Comparison of ENCODE assay signal across 9 mouse cellular contexts in genomic region chr4:33734923-33735322, GRCm38 (mm10).
DNase-seq lines count a peak whose midpoint lies in the region; ATAC-seq and TF ChIP-seq lines count a peak whose summit lies in the region.
"Had no signal": no experiment of that assay in that cellular context is flagged by ENCODE, and none has a peak within 500 bp of the region (broad histone marks: within the 10 kb centered on the region; RNA-seq: fewer than 3 reads in every experiment).

No protein-coding gene starts in this region.

- no peaks in the 10 kb centered on the region for H3K27me3 ChIP-seq in heart, embryonic 10.5 days (ENCODE audit: insufficient read depth, poor library complexity, severe bottlenecking)
- no peaks in the 10 kb centered on the region for H3K27me3 ChIP-seq in embryonic facial prominence, embryonic 14.5 days (replicated peaks; ENCODE audit: control insufficient read depth, insufficient read depth, low read length)
- H3K27me3 ChIP-seq in limb, embryonic 11.5 days (ENCODE audit: control insufficient read depth, insufficient read depth, low read length) = no peaks in the 10 kb centered on the region
- no peaks in the 10 kb centered on the region for H3K27me3 ChIP-seq in stomach, postnatal 0 days (ENCODE audit: control insufficient read depth, insufficient read depth, low read length)

- no peaks in the 10 kb centered on the region for H3K9me3 ChIP-seq in heart, embryonic 10.5 days
- H3K9me3 ChIP-seq in embryonic facial prominence, embryonic 14.5 days (ENCODE audit: control insufficient read depth, low read length) = no peaks in the 10 kb centered on the region
- no peaks in the 10 kb centered on the region for H3K9me3 ChIP-seq in limb, embryonic 11.5 days (ENCODE audit: control insufficient read depth, low read length)
- H3K9me3 ChIP-seq in stomach, postnatal 0 days (ENCODE audit: control insufficient read depth, low read length) = no peaks in the 10 kb centered on the region

- no peak for TF ChIP-seq CTCF in stomach, postnatal 0 days (IDR thresholded peaks at IDR 0.05; ENCODE audit: low read depth)

- H3K36me3 ChIP-seq in heart, embryonic 10.5 days = no peaks in the 10 kb centered on the region
- no peaks in the 10 kb centered on the region for H3K36me3 ChIP-seq in embryonic facial prominence, embryonic 14.5 days (ENCODE audit: control insufficient read depth, insufficient read depth, low read length)
- no peaks in the 10 kb centered on the region for H3K36me3 ChIP-seq in limb, embryonic 11.5 days (ENCODE audit: control insufficient read depth, insufficient read depth, low read length)
- H3K36me3 ChIP-seq in stomach, postnatal 0 days (ENCODE audit: control insufficient read depth, insufficient read depth, low read length) = no peaks in the 10 kb centered on the region

- H3K4me3 ChIP-seq in heart, embryonic 10.5 days = no peak overlapping the region
- H3K4me3 ChIP-seq in embryonic facial prominence, embryonic 14.5 days (ENCODE audit: low read depth, low read length) = no peak overlapping the region
- no peak overlapping the region for H3K4me3 ChIP-seq in limb, embryonic 11.5 days (ENCODE audit: low read depth, low read length)
- H3K4me3 ChIP-seq in stomach, postnatal 0 days (ENCODE audit: low read depth, low read length) = no peak overlapping the region
- H3K4me3 ChIP-seq: myocyte had no signal

- no peak overlapping the region for H3K4me2 ChIP-seq in embryonic facial prominence, embryonic 14.5 days (ENCODE audit: low read depth, low read length)
- no peak overlapping the region for H3K4me2 ChIP-seq in limb, embryonic 11.5 days (ENCODE audit: low read depth, severe bottlenecking)
- no peak overlapping the region for H3K4me2 ChIP-seq in stomach, postnatal 0 days (replicated peaks; ENCODE audit: low read depth)

- no peak for DNase-seq in heart, embryonic 10.5 days (ENCODE audit: low spot score)
- DNase-seq in heart, adult 8-10 months (ENCODE audit: low spot score) = no peak
- peak; percentile 76 for DNase-seq in adrenal gland, adult 2 months
- DNase-seq in embryonic facial prominence, embryonic 14.5 days (ENCODE audit: low spot score) = peak; percentile 4
- peak; percentile 36 for DNase-seq in limb, embryonic 11.5 days (ENCODE audit: low spot score)
- DNase-seq in ovary, postnatal 36 days (ENCODE audit: low spot score) = peak; percentile 47
- DNase-seq in stomach, postnatal 0 days (ENCODE audit: low spot score) = no peak

- 35% methylated on average over 8 of the region's 8 CpGs for WGBS in heart, embryonic 10.5 days
- WGBS in embryonic facial prominence, embryonic 14.5 days = 32% methylated on average over 8 of the region's 8 CpGs
- WGBS in limb, embryonic 11.5 days = 23% methylated on average over 8 of the region's 8 CpGs
- 59% methylated on average over 8 of the region's 8 CpGs for WGBS in stomach, postnatal 0 days

- H3K27ac ChIP-seq in heart, embryonic 10.5 days = peak overlapping the region; percentile 68
- no peak overlapping the region for H3K27ac ChIP-seq in embryonic facial prominence, embryonic 14.5 days (replicated peaks; ENCODE audit: low read depth, low read length)
- no peak overlapping the region for H3K27ac ChIP-seq in limb, embryonic 11.5 days (replicated peaks; ENCODE audit: low read depth, low read length)
- H3K27ac ChIP-seq in stomach, postnatal 0 days (replicated peaks) = no peak overlapping the region

- no peak for ATAC-seq in embryonic facial prominence, embryonic 14.5 days (ENCODE audit: low read depth)
- ATAC-seq in limb, embryonic 11.5 days (ENCODE audit: insufficient number of reproducible peaks, low FRiP score, low TSS enrichment, low read depth) = no peak
- no peak for ATAC-seq in activated CD4-positive, CD25-positive, alpha-beta regulatory T cell, adult 4 months
- no peak for ATAC-seq in stomach, postnatal 0 days (ENCODE audit: low FRiP score, low TSS enrichment)

- H3K4me1 ChIP-seq in heart, embryonic 10.5 days = peaks cover 36% of the 10 kb centered on the region
- no peaks in the 10 kb centered on the region for H3K4me1 ChIP-seq in embryonic facial prominence, embryonic 14.5 days (ENCODE audit: control insufficient read depth, insufficient read depth, low read length)
- peaks cover 6% of the 10 kb centered on the region; the same call in 1 of the 2 replicates for H3K4me1 ChIP-seq in limb, embryonic 11.5 days (ENCODE audit: control insufficient read depth, insufficient read depth, low read length)
- no peaks in the 10 kb centered on the region for H3K4me1 ChIP-seq in stomach, postnatal 0 days (replicated peaks; ENCODE audit: control insufficient read depth, insufficient read depth)

- H3K9ac ChIP-seq in embryonic facial prominence, embryonic 14.5 days (ENCODE audit: low read depth, low read length) = no peak overlapping the region
- H3K9ac ChIP-seq in limb, embryonic 11.5 days (ENCODE audit: low read length) = no peak overlapping the region
- no peak overlapping the region for H3K9ac ChIP-seq in stomach, postnatal 0 days (ENCODE audit: low read length)

- TF ChIP-seq EP300 in stomach, postnatal 0 days (optimal IDR thresholded peaks at IDR 0.05) = no peak

Comparison
In these comparisons a context has a peak if more than half of its experiments do, and no peak if none do; other contexts are left out.
1. DNase-seq: peak in adrenal gland, adult 2 months (single experiment), embryonic facial prominence, embryonic 14.5 days (single experiment), limb, embryonic 11.5 days (single experiment) and ovary, postnatal 36 days (single experiment); none in heart, embryonic 10.5 days (single experiment), heart, adult 8-10 months (single experiment) and stomach, postnatal 0 days (single experiment).